Mouse (Mus musculus): ENCODE data around the gene Apol7c.

DNA sequence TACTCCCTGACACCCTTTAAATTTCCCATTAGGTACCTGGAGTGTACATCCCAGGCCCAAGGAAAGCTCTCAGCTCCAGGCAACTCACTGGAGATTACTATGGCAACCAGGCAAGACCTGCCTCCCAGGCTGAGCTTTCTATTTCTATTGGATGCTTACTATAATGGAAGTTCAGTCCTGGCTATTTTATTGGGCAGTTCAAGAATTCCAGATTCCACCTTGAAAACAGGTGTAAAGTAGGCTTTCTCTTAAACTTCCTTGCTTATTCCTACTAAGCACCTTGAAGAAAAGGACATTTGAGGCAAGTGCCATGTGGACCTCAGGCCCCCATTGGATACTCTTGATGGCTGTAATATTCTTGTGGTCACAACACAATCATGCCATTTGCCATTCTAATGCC, 28.7 kb upstream of the Apol7c start, which contains the start of gene 1700025B11Rik:
- TF ChIP-seq UBTF (IDR thresholded peaks at IDR 0.05; ENCODE audit: low read depth, low read length) = no peak
- no peak for TF ChIP-seq CTCF (conservative IDR thresholded peaks at IDR 0.05 in 1 of 2, IDR thresholded peaks at IDR 0.05 in 1 of 2; ENCODE audit: low read depth in 2 of 2, low read length in 2 of 2)
- TF ChIP-seq POLR2A (IDR thresholded peaks at IDR 0.05; ENCODE audit: low read depth, low read length) = no peak
- no peak for TF ChIP-seq TCF12 (IDR thresholded peaks at IDR 0.05; ENCODE audit: low read depth, low read length)
- TF ChIP-seq USF1 (IDR thresholded peaks at IDR 0.05; ENCODE audit: low read depth, low read length) = no peak
- TF ChIP-seq MXI1 (IDR thresholded peaks at IDR 0.05; ENCODE audit: low read depth, low read length) = no peak
- no peak for TF ChIP-seq EP300 (IDR thresholded peaks at IDR 0.05; ENCODE audit: low read length)
- TF ChIP-seq USF2 (conservative IDR thresholded peaks at IDR 0.05; ENCODE audit: low read depth, low read length) = no peak
- TF ChIP-seq MEF2A (IDR thresholded peaks at IDR 0.05; ENCODE audit: borderline replicate concordance, low read depth, low read length) = no peak
- TF ChIP-seq ZC3H11A (IDR thresholded peaks at IDR 0.05; ENCODE audit: low read depth, low read length) = no peak
- no peak for TF ChIP-seq GABPA (IDR thresholded peaks at IDR 0.05; ENCODE audit: insufficient replicate concordance, low read depth, low read length)
- no peak for TF ChIP-seq NRF1 (IDR thresholded peaks at IDR 0.05; ENCODE audit: low read depth, low read length)
- TF ChIP-seq HCFC1 (IDR thresholded peaks at IDR 0.05; ENCODE audit: low read depth, low read length) = no peak
- no peak for TF ChIP-seq ELF1 (IDR thresholded peaks at IDR 0.05; ENCODE audit: low read depth, low read length)
